Mouse (Mus musculus) cerebellum, adult 2 months (tissue): ENCODE data around the gene Mast4. TPM values are rescaled to one million over a fixed set of nuclear protein-coding genes. Genes with fewer than 3 reads are reported as not detected.

ENCODE experiments used
- DNase-seq, 2 experiments: peaks; one replicate each; pipeline ENCODE4 v3.0.0; 2021
- H3K27ac ChIP-seq: fragments of 200-500 bp; 2 replicates; pipeline ENCODE4 v1.5.1; 2012; ENCODE audit warnings: low read length, control low read depth, inconsistent platforms; ENCODE audit not compliant: insufficient read depth
- H3K27me3 ChIP-seq: fragments of 200-500 bp; 2 replicates; pipeline ENCODE4 v1.6.1; 2012; ENCODE audit warnings: inconsistent platforms, mild to moderate bottlenecking, low read length, moderate library complexity; ENCODE audit not compliant: control insufficient read depth, insufficient read depth
- H3K4me1 ChIP-seq: fragments of 200-500 bp; 2 replicates; pipeline ENCODE4 v1.6.1; 2011; ENCODE audit warnings: low read length; ENCODE audit not compliant: control insufficient read depth, insufficient read depth
- H3K4me3 ChIP-seq: fragments of 200-500 bp; replicated peaks from 2 replicates; pipeline ENCODE3; 2011; ENCODE audit warnings: mild to moderate bottlenecking, low read depth, low read length, control low read depth; ENCODE audit not compliant: insufficient read depth
- CTCF ChIP-seq: fragments of 200-500 bp; IDR thresholded peaks from 2 replicates; pipeline ENCODE4 v1.5.1; 2011; ENCODE audit warnings: low read depth, mild to moderate bottlenecking, control low read depth, low read length, moderate library complexity, borderline replicate concordance; ENCODE audit not compliant: insufficient read depth
- POLR2A ChIP-seq: fragments of 200-500 bp; IDR thresholded peaks from 2 replicates; pipeline ENCODE4 v1.6.1; 2011; ENCODE audit warnings: low read length, control low read depth, borderline replicate concordance; ENCODE audit not compliant: insufficient read depth
- WGBS: fragments of 180-500 bp; shearing (Covaris S2); methylation state at CpG from one replicate; pipeline ENCODE4 v1.1.7; 2018; 5-methylcytosine and 5-hydroxymethylcytosine counted together
- polyA plus RNA-seq: library from polyadenylated mRNA; depleted of rRNA; stranded (reverse); fragments of >200 nt; gene quantifications from 2 replicates; pipeline ENCODE4 v1.2.3, GENCODE M21; 2012

Gene Mast4
- polyA plus RNA-seq, 1 experiment: 21.2 TPM

DNA sequence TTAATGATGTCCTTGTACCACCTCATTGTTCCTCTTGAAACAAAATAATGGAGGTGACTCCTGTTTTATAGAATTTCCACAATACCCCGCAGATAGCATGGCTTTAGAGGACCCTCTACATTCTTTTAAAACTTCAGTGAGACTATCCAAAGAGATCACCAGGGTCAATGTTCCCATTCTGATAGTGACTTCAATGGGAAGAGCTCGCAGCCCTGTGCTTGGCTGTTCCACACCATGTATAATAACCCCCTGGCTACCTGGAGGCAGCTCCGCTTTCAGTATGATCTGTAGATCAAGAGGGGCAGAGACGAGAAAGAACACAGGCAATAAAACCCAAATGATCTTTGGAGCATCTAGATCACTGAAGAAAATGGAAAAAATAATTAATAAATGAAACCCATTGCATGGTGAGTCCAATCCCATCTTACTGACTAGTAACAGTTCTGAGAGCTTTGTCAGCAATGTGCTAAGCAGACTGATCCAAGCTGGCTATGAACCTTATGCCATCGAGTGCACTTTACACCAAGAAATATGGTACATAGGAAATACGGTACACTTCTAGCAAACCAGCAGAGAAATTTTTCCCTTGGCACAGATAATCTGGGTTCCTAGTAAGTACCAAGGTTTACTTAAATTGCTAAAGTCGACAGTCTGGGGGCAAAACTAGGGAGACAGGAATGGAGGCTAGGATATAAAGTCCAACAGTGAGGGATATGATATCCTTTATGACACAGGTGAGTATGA, 341.4 kb downstream of the Mast4 start:
- DNase-seq: no peak
- no peak overlapping the region for H3K4me3 ChIP-seq
- H3K4me1 ChIP-seq: no peaks in the 10 kb centered on the region
- 84% methylated on average over 7 of the region's 7 CpGs for WGBS
- H3K27me3 ChIP-seq: no peaks in the 10 kb centered on the region
- no peak overlapping the region for H3K27ac ChIP-seq
- no peak for TF ChIP-seq POLR2A
- no peak for TF ChIP-seq CTCF

DNA sequence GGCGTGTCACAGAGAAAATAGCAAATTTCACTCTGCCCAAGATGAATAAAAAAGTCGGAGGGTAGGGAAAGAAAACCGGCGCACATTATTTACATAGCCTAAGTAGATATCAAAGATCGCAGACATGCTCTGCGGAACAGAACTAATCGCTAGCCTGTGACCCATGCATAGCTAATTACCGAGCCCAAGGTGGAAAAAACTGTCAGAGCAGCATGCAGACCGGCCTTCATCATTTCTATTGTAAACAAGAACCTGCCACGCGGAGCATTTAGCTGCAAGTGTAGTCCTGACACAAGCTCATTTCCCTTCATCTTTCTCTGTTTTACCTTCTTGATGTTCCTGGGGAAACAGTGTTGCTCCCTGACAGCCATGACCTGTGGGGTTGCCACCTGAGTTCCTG, 342.4 kb downstream of the Mast4 start:
- WGBS: 30% methylated on average over 11 of the region's 11 CpGs
- no peaks in the 10 kb centered on the region for H3K4me1 ChIP-seq
- no peak overlapping the region for H3K27ac ChIP-seq
- no peak for DNase-seq
- TF ChIP-seq CTCF: no peak
- TF ChIP-seq POLR2A: no peak
- no peaks in the 10 kb centered on the region for H3K27me3 ChIP-seq
- H3K4me3 ChIP-seq: no peak overlapping the region

DNA sequence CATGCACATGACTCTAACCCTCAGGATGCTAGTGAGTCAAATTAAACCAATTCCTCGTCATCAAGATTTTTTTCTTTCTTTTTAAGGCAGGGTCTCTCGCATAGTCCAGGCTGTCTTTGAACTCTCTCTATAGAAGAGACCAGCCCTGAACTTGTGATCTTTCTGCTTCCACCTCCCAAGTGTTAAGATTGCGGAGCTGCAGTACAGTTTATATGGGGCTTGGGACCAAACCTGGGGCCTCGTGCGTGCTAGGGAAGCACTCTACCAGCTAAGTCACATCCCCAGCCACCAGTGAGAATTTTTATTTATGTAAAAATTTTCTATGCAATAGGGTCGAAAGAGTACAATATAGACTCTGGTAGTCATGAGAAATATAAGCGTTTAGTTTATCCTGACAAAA, 343.1 kb downstream of the Mast4 start:
- WGBS: 93% methylated on average over 7 of the region's 7 CpGs
- H3K27ac ChIP-seq: no peak overlapping the region
- no peak for DNase-seq
- H3K4me3 ChIP-seq: no peak overlapping the region
- TF ChIP-seq CTCF (no peak), POLR2A (no peak)
- no peaks in the 10 kb centered on the region for H3K27me3 ChIP-seq
- H3K4me1 ChIP-seq: no peaks in the 10 kb centered on the region

DNA sequence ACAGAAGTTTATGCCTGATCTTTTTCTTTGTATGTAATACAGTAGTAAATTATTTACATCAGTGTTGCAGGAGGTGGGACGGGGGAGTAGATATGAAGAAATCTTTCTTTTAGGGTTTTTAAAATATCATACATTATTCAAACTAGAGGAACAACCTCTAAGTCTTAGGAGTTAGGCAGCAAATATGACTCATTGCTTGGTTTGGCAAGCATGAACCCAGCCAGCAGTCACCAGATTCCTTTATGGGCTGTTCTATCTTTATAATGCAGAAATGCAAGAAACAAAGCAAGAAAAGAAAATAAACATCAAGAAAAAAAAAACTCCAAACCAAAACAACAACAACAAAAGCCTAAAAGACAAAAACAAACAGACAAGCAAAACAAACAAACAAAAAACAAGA, 344.2 kb downstream of the Mast4 start:
- no peak for TF ChIP-seq POLR2A
- no peak for TF ChIP-seq CTCF
- H3K4me1 ChIP-seq: no peaks in the 10 kb centered on the region
- WGBS: 97% methylated on average over 1 of the region's 1 CpGs
- H3K27ac ChIP-seq: no peak overlapping the region
- no peaks in the 10 kb centered on the region for H3K27me3 ChIP-seq
- no peak for DNase-seq
- H3K4me3 ChIP-seq: no peak overlapping the region

DNA sequence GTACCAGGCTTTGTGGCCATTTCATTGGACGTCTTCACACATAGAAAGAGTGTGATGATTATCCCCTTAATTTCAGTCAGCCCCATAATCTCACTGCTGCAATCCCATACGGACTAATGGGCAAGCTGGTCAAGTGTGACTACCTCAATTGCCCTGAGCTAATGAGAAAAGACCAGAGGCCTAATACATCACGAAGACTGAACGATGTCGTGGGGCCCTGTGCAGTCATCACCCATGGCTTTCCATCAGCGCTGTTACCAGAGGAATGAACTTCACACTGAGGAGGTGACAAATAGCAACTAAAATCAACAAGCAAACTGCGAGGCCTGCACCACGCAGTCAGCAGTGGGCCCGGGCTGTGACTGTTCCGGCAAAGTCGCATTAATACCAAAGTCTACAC, 344.7 kb downstream of the Mast4 start:
- no peak for TF ChIP-seq CTCF
- no peaks in the 10 kb centered on the region for H3K27me3 ChIP-seq
- 78% methylated on average over 11 of the region's 11 CpGs for WGBS
- H3K4me1 ChIP-seq: no peaks in the 10 kb centered on the region
- H3K27ac ChIP-seq: no peak overlapping the region
- H3K4me3 ChIP-seq: no peak overlapping the region
- no peak for DNase-seq

DNA sequence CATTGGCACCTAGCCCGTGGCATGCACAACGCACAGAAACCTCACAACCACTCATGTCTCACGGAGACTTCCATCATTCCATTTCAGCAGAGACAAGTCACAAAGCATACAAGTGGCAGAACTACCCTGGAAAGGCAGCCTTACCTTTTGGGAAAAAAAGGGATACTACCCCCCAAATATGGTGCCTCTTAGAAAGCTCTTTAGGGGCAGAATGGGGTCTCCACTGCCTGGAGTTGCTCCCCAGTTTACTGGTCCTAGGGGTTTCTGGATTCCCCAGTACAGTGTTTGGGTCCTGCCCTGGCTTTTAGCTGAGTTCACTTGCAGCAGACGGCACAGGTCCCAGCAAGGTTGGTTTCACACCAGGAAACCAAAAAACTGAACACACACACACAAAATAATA, 345.3 kb downstream of the Mast4 start:
- TF ChIP-seq CTCF (no peak), POLR2A (no peak)
- H3K27ac ChIP-seq: no peak overlapping the region
- no peaks in the 10 kb centered on the region for H3K4me1 ChIP-seq
- no peaks in the 10 kb centered on the region for H3K27me3 ChIP-seq
- no peak overlapping the region for H3K4me3 ChIP-seq
- no peak for DNase-seq
- 92% methylated on average over 4 of the region's 4 CpGs for WGBS

DNA sequence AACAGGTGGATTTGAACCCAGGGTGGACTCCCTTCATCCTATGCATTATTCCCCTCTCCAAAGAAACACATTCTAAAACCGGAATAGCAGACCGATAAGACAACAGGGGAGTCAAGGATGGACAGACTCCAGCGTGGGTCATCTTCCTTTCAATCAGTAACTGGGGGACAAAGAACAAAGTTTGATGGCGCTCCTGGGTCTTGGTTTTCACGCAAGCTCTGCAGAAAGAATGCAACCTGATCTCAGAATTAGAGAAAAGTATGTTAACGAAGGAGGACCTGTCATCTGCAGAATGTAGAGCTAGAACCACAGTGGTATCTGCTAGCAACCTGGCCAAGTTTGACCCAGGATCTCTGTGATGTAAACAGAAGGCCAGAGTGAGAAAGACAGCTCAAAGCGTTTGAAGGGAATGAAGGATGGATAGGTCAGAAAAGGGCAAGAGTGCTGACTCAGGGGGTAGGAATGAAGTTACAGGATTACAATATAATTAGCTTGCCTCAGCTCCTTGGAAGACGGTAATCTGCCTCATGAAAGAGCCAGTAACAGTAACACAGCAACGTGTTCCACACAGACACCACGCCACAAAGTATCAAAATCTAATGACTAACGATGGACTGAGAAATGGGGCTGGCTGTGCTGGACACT, 345.9 kb downstream of the Mast4 start:
- Histone ChIP-seq H3K27ac (no peak overlapping the region), H3K27me3 (no peaks in the 10 kb centered on the region), H3K4me3 (no peak overlapping the region), H3K4me1 (no peaks in the 10 kb centered on the region)
- no peak for DNase-seq
- TF ChIP-seq CTCF: no peak
- no peak for TF ChIP-seq POLR2A
- WGBS: 86% methylated on average over 11 of the region's 11 CpGs

DNA sequence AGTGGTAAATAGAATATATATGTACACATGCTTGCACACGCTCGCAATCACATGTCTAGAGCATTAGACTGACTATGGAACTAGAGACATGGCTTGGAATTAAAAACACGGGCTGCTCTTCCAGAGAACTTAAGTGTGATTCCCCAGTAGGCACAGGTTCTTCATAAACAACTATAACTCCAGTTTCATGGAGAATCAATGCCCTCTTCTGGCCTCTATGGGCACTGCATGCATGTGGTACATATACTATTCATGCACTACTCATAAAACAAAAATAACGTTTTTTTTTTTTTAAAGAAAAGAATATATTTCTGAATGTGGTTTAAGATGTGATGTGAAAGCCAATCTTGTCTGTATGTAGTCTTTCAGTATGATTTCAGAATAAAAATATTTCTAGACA, 349.7 kb downstream of the Mast4 start:
- Histone ChIP-seq H3K4me1 (no peaks in the 10 kb centered on the region), H3K27me3 (no peaks in the 10 kb centered on the region; the same call in 1 of the 2 replicates), H3K27ac (no peak overlapping the region), H3K4me3 (no peak overlapping the region)
- 97% methylated on average over 4 of the region's 4 CpGs for WGBS
- no peak for TF ChIP-seq POLR2A
- no peak for TF ChIP-seq CTCF
- DNase-seq: no peak
